Mouse (Mus musculus): ENCODE results near the gene Klc4.

The Klc4 gene

DNA sequence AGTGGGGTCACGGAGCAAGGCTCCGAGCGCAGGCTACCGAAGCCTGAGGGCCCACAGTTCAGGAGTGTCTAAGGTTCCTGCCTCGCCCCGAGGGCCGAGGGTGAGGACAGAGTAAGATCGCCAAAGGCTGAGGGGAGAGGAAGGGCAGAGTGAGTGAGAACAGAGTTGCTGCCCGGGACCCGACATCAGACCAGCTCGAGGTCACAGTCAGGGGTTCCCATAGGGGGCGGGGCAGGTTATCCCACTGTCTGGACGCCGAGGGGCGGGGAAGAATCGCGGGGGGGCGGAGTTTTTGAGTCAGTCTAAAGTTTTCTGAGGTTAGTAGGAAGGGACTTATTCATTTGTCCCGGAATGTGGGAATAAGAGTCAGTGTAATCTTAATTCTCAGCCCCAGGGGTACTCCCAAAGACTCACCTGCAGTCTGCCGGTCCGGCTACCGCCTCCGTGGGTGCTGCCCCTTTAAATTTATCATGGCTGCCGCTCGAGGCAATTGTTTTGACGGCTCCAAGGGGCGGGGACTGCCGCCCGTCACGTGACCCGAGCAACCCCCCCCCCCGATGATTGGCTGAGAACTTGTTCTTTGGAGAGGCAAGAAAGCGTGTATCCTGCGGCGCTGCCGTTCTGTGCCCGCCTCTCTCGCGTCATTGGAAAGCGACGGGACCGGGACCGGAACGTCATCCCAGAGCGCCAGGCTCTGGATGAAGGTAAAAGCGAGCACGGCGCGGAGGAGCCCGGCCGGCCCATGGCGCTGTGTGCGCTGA lies at the start of gene Klc4, which contains the start of gene Mrpl2:
Gene Klc4, minus strand, starts transcription at position 462 of the 761 bp plus-strand sequence.
Gene Mrpl2, plus strand, starts transcription at position 669 of the 761 bp plus-strand sequence.
- DNase-seq (ENCODE audit: low spot score): peak; percentile 99

GRCm38 (mm10) chr17:46694517-46695063 lies 48.8 kb upstream of the Klc4 start:
- DNase-seq (ENCODE audit: low spot score): no peak

- no peak for DNase-seq (ENCODE audit: low spot score)
Measured at GRCm38 (mm10) chr17:46691390-46691789, 45.6 kb upstream of the Klc4 start.

GRCm38 (mm10) chr17:46690665-46691064 lies 44.8 kb upstream of the Klc4 start:
- DNase-seq (ENCODE audit: low spot score): no peak

DNA sequence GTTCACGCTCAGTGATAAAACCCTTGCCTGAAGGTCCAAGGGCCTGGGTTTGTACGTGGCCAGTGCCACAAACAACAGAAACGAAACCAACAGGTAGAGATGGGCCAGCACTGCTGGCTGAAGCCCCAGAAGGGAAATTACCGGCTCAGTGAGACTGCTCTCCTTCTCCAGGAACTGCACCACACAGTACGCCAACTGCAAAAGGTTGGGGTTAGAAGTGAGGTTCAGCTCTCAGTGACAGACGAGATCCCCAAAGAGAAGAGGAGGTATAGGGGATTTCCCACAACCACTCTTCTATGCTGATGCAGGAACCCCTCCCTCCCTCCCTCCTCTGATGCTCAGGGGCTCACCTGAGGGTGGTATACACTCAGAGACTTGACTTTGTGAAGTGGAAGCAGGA lies 40.1 kb upstream of the Klc4 start:
- no peak for DNase-seq (ENCODE audit: low spot score)

DNA sequence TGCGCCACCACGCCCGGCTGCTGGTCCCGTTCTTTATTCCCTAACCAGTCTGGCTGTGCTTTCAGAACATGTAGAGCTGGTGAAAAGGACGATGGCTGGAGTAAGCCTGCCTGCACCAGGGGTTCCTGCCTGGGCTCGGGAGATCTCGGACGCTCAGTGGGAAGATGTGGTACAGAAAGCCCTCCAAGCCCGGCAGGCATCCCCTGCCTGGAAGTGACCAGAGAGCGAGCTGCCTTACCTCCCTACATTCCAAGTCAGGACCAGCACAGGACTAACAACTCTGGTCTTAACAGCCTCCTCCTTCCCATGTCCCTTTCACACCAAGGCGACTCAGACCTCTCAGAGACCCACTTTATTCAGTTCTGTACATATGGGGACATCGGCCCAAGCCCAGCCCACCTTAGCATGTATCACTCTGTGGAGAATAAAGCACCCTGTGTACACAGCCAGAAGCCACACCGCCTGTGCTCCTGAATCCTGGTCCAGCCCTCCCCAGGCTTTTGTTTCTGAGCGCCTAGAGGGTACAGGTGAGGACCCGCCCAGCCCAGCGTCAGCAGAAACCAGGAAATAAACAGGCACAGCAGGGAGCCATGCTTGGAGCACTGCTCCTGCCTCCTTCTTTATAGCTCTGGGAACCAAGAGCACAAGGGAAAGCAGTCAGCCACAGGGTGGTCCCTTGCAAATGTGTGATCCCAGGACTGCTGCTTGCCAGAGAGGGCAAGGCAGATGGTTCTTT lies 37.0 kb upstream of the Klc4 start:
- no peak for DNase-seq (ENCODE audit: low spot score)

- no peak for DNase-seq (ENCODE audit: low spot score)
Measured at GRCm38 (mm10) chr17:46681466-46682118, 35.8 kb upstream of the Klc4 start.

- peak; percentile 99 for DNase-seq (ENCODE audit: low spot score)
Measured at GRCm38 (mm10) chr17:46680760-46681373, 35.0 kb upstream of the Klc4 start, which contains the start of gene Klhdc3. TSS of gene Klhdc3 (minus strand) at chr17:46680914.

- DNase-seq (ENCODE audit: low spot score): peak; percentile 75
Measured at GRCm38 (mm10) chr17:46679843-46680759, 34.3 kb upstream of the Klc4 start.

- DNase-seq (ENCODE audit: low spot score): no peak
Measured at GRCm38 (mm10) chr17:46678911-46679310, 33.1 kb upstream of the Klc4 start.

DNA sequence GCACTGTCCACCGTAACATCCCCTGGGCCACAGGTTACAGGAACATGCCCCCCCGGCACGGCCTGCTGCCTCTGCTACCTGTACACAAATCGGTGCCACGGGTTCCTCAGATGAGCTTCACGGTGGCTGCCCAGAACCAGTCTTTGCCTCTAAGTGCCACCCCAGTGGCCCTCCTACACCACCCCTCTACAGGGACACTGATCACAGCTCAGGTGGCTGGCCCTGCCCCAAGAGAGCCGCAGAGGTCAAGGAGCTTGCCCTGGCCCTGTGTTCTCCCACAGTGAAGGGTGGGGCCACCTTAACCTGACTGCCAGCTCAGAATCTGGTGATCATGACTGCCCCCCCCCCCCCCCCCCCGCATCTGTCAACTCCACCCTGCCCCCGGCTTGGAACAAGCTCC lies 32.6 kb upstream of the Klc4 start, which contains the start of gene Mea1:
Gene Mea1, plus strand, starts transcription at position 378 of the 400 bp plus-strand sequence.
- DNase-seq (ENCODE audit: low spot score): no peak

- DNase-seq (ENCODE audit: low spot score): no peak
Measured at GRCm38 (mm10) chr17:46674530-46675283, 28.9 kb upstream of the Klc4 start.

DNA sequence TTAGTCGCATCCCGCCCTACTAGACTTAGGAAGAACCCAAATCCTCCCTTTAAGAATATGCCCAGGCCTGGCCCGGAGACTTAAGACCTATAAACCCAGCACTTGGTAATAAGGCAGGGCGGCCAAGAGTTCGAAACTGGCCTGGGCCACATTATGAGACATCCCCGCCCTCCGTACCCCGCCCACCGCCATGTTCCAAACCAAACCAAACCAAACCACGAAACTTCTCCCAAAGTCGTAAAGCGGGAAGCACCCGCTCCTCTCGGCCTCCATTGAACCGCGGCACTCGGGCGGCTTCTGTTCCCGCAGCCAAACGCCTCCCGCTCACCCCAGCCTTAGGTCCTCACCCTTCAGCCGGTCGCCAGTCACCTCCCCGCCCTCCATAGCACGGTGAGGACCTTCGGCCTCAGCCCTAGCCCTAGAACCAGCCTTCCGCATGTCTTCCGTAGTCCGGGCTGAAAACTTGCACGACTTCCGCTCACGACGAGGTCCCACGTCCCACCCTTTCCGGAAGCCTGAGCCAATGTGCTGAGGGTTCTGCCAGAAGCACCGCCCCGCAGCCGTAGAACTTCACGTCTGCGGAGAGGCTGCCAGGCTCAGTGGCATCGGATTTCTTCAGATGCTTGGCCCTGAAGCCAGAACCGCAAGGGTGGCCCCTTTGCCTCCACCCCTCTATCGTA lies 28.2 kb upstream of the Klc4 start, which contains the start of gene Rrp36:
Gene Rrp36, minus strand, starts transcription at position 503 of the 680 bp plus-strand sequence.
- DNase-seq (ENCODE audit: low spot score): peak; percentile 95

DNA sequence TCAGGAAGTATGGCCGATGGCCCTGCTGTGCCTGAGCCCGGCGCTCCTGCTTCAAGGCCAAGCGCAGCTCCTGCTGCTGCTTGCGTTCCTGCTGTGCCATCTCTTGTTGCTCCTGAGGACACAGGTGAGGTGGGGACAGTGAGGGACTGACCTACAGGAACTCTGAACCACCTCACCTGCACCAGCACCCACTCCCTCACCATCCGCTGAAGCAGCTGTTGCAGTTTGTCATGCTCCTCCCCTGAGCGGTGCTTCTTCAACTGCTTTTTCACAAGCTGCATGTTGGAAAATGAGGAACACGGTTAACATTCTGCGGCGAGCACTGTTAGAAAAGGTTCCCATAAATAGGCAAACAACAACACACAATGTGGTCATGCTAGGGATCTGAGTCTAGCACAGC lies 24.1 kb upstream of the Klc4 start:
- no peak for DNase-seq (ENCODE audit: low spot score)

DNA sequence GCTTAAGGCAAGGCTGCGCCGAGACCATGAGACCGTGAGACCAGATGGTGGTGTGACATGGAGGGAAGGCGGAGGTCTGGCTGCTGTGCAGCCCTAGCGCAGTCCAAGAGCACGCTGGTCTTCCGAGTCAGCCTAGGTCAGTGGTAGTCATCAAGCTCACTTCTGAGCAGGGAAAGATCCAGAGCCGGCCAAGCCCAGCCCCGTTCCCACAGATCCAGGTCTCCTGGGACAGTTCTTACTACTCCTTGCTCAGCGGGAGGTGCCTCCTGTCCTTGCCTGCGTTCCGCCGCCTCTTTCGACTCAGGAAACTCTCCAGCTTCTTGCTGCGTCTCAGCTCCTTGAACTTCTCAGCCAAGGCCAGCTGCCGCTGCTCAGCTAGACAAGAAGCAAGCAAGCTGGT lies 21.9 kb upstream of the Klc4 start:
- DNase-seq (ENCODE audit: low spot score): no peak

DNA sequence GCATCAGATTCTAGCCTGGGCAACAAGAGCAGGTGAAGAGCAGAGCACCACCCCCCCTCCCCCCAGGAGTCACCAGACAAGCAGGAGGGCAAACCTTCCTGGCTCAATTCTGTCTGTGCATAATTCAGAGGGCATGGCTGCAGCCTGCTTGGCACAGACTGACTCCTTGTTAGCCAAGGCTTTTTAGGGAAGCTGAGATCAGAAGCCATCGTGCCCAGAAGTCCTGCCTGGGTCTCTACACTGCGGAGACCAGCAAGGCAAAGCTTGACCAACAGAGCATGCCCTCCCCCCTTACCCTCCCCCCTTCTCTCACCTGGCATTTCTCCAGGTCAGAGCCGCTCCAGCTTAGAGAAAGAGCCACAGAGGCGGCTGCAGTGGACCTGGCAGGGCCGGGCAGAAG lies 16.9 kb upstream of the Klc4 start:
- peak; percentile 50 for DNase-seq (ENCODE audit: low spot score)

DNA sequence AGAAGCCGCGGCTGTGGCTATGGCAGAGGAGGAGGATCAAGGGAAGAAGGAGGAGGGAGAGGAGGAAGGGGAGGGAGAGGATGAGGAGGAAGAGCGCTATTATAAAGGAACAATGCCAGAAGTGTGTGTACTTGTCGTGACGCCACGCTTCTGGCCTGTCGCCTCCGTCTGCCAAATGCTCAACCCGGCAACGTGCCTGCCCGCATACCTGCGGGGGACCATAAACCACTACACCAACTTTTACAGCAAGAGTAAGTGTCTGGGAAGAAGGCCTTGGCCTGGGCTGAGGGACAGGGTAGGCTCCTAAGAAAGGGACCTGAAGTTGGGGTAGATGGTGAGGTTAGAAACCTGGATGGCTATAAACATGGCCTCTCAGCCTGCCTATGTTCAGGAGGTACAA lies 16.2 kb upstream of the Klc4 start:
- DNase-seq (ENCODE audit: low spot score): no peak

GRCm38 (mm10) chr17:46661351-46661750 lies 15.5 kb upstream of the Klc4 start:
- DNase-seq (ENCODE audit: low spot score): peak; percentile 67

GRCm38 (mm10) chr17:46656054-46656453 lies 10.2 kb upstream of the Klc4 start:
- no peak for DNase-seq (ENCODE audit: low spot score)

Data from MN1 (cell line).